ENCODE assay signal across 24 mouse cellular contexts in the genomic region with DNA sequence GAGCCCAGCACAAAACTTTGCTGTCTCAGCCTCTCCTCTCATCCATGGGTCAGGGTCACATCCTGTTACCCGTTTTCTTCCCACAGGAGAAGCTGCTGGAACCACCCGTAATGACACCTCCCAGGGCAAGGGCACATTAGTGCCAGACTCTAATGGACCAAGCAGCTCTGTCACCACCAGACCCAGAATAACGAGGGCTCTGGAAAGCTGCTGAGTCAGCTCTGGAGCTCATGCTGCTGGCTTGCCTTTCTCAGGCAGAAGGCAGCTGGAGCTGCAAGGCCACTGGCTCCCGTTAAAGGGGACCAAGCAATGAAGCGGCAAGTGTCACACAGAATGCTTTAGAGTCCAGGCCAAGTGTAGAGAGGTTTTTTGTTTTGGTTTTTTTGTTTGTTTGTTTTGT.
DNase-seq lines count a peak whose midpoint lies in the region; TF ChIP-seq lines count a peak whose summit lies in the region.
"Had no signal": no experiment of that assay in that cellular context is flagged by ENCODE, and none has a peak within 500 bp of the region (broad histone marks: within the 10 kb centered on the region; RNA-seq: fewer than 3 reads in every experiment).

No protein-coding gene starts in this region.

- no peak overlapping the region for H3K4me3 ChIP-seq in ES-E14 (ENCODE audit: insufficient read depth in 1 of 2, low read depth in 1 of 2, low read length in 2 of 2, poor library complexity in 1 of 2, severe bottlenecking in 1 of 2)
- H3K4me3 ChIP-seq: embryonic facial prominence, embryonic 13.5 days; erythroblast, embryonic 14.5 days; forebrain, embryonic 12.5 days; heart, embryonic 15.5 days; limb, embryonic 10.5 days; liver, embryonic 15.5 days; neural tube, embryonic 15.5 days had no signal

- in situ Hi-C loops in ES-E14 (cut with MboI; ENCODE audit: low sequenced_read_pairs in 2 of 2, unreplicated experiment in 2 of 2): no loop called here

- intact Hi-C loops in gastrocnemius, postnatal 14 days (cut with DNase I; ENCODE audit: low total_unique reads): no loop called here

- H3K27ac ChIP-seq in ES-E14 (ENCODE audit: insufficient read depth, low read depth, low read length, poor library complexity, severe bottlenecking): no peak overlapping the region
- H3K27ac ChIP-seq: embryonic facial prominence, embryonic 13.5 days; forebrain, embryonic 12.5 days; heart, embryonic 15.5 days; kidney, postnatal 0 days; limb, embryonic 10.5 days; liver, embryonic 15.5 days; neural tube, embryonic 15.5 days had no signal

- H3K4me1 ChIP-seq in ES-E14 (ENCODE audit: control insufficient read depth in 2 of 2, insufficient read depth in 2 of 2, low read length in 2 of 2, poor library complexity in 1 of 2): no peaks in the 10 kb centered on the region
- H3K4me1 ChIP-seq: forebrain, embryonic 12.5 days; heart, embryonic 15.5 days; liver, embryonic 15.5 days had no signal

- H3K36me3 ChIP-seq in ES-E14 (ENCODE audit: control insufficient read depth, insufficient read depth, low read length, poor library complexity, severe bottlenecking): no peaks in the 10 kb centered on the region
- H3K36me3 ChIP-seq: embryonic facial prominence, embryonic 13.5 days; forebrain, embryonic 12.5 days; G1E; heart, embryonic 15.5 days; limb, embryonic 10.5 days; liver, embryonic 15.5 days; neural tube, embryonic 15.5 days had no signal

- no peaks in the 10 kb centered on the region for H3K9me3 ChIP-seq in ES-E14 (ENCODE audit: control insufficient read depth, insufficient read depth, low read depth, low read length)
- H3K9me3 ChIP-seq: embryonic facial prominence, embryonic 13.5 days; forebrain, embryonic 12.5 days; G1E; heart, embryonic 15.5 days; limb, embryonic 10.5 days; liver, embryonic 15.5 days; neural tube, embryonic 15.5 days had no signal

- DNase-seq in cerebellum, postnatal 10 days: peak; percentile 54 to 55
- no peak for DNase-seq in cerebellum, adult 11-12 months
- peak; percentile 12 for DNase-seq in kidney, postnatal 10 days
- DNase-seq in kidney, adult 8-10 months: no peak
- no peak for DNase-seq in ES-E14 (ENCODE audit: low read depth, low spot score)
- DNase-seq in adrenal gland, postnatal 36 days: peak; percentile 16 to 23
- no peak for DNase-seq in right cerebral cortex, adult 2 months (ENCODE audit: low spot score in 2 of 2)
- DNase-seq in gastrocnemius, postnatal 14 days: no peak
- DNase-seq: cerebellum, adult 9-11 months; heart, postnatal 36 days; kidney, adult 11 months; liver; lung, postnatal 4 days; right cerebral cortex, postnatal 25 days; spleen, adult 18-20 months had no signal

- no peak overlapping the region for H3K9ac ChIP-seq in ES-E14 (ENCODE audit: insufficient read depth, low read depth, low read length, poor library complexity, severe bottlenecking)
- H3K9ac ChIP-seq: embryonic facial prominence, embryonic 13.5 days; forebrain, embryonic 12.5 days; heart, embryonic 15.5 days; liver, embryonic 15.5 days; neural tube, embryonic 15.5 days had no signal

TF ChIP-seq in ES-E14, 5 proteins besides CTCF, POLR2A, EP300 and RAD21:
- no peak for TF ChIP-seq CHD2 (IDR thresholded peaks at IDR 0.05; ENCODE audit: low read depth, low read length)
- peak; percentile 69 for TF ChIP-seq MAFK (IDR thresholded peaks at IDR 0.05; ENCODE audit: insufficient read depth, low read depth, low read length)

Comparison
In these comparisons a context has a peak if more than half of its experiments do, and no peak if none do; other contexts are left out.
1. DNase-seq: peak in cerebellum, postnatal 10 days (2 of 2), kidney, postnatal 10 days (single experiment) and adrenal gland, postnatal 36 days (2 of 2); none in cerebellum, adult 11-12 months (single experiment), kidney, adult 8-10 months (0 of 2), ES-E14 (single experiment), right cerebral cortex, adult 2 months (0 of 2) and gastrocnemius, postnatal 14 days (single experiment).